Mouse (Mus musculus) thymus, adult 2 months (tissue): ENCODE measurements at regions not wholly inside any gene's neighbourhood (a gene's known extent, or its start where the extent isn't known, plus 50 kb on each side); places are given as distances from the start of the nearest gene placed in this dataset.

ENCODE experiments used
- DNase-seq: peaks from one replicate; pipeline ENCODE4 v3.0.0; 2021
- H3K27ac ChIP-seq: fragments of 200-500 bp; 2 replicates; pipeline ENCODE4 v1.5.1; 2012; ENCODE audit warnings: low read length, control low read depth; ENCODE audit not compliant: control insufficient read depth, insufficient read depth
- H3K27me3 ChIP-seq: fragments of 200-500 bp; 2 replicates; pipeline ENCODE4 v1.6.1; 2012; ENCODE audit warnings: mild to moderate bottlenecking, low read length, moderate library complexity, mixed read lengths; ENCODE audit not compliant: control insufficient read depth, insufficient read depth
- H3K36me3 ChIP-seq: fragments of 200-500 bp; 2 replicates; pipeline ENCODE4 v1.6.1; 2012; ENCODE audit warnings: mild to moderate bottlenecking, low read length, moderate library complexity; ENCODE audit not compliant: control insufficient read depth, insufficient read depth
- H3K4me1 ChIP-seq: fragments of 200-500 bp; replicated peaks from 2 replicates; pipeline ENCODE4 v1.6.1; 2012; ENCODE audit warnings: low read length; ENCODE audit not compliant: control insufficient read depth, insufficient read depth
- H3K4me3 ChIP-seq: fragments of 200-500 bp; 2 replicates; pipeline ENCODE4 v1.5.1; 2012; ENCODE audit warnings: mild to moderate bottlenecking, low read length, control low read depth, moderate library complexity; ENCODE audit not compliant: control insufficient read depth, insufficient read depth
- CTCF ChIP-seq: fragments of 200-500 bp; IDR thresholded peaks from 2 replicates; pipeline ENCODE4 v1.5.1; 2012; ENCODE audit warnings: mild to moderate bottlenecking, control low read depth, low read length, moderate library complexity, borderline replicate concordance; ENCODE audit not compliant: control insufficient read depth, poor library complexity, insufficient read depth; ENCODE audit errors: extremely low read depth
- POLR2A ChIP-seq: fragments of 200-500 bp; IDR thresholded peaks from 2 replicates; pipeline ENCODE4 v1.6.1; 2012; ENCODE audit warnings: mild to moderate bottlenecking, low read length, control low read depth, moderate library complexity; ENCODE audit not compliant: control insufficient read depth, poor library complexity, insufficient read depth; ENCODE audit errors: extremely low read depth
- WGBS: fragments of 180-500 bp; shearing (Covaris S2); methylation state at CpG from one replicate; pipeline ENCODE4 v1.1.7; 2018; 5-methylcytosine and 5-hydroxymethylcytosine counted together

GRCm38 (mm10) chr11:113093895-113094445, 311.9 kb downstream of the Sox9 start:
- 97% methylated on average over 13 of the region's 13 CpGs for WGBS
- TF ChIP-seq POLR2A (no peak), CTCF (no peak)
- H3K36me3 ChIP-seq, result no peaks in the 10 kb centered on the region
- no peaks in the 10 kb centered on the region for H3K27me3 ChIP-seq
- H3K4me1 ChIP-seq, result no peaks in the 10 kb centered on the region
- DNase-seq, result no peak
- no peak overlapping the region for H3K27ac ChIP-seq
- no peak overlapping the region for H3K4me3 ChIP-seq

GRCm38 (mm10) chr11:113095625-113096024, 313.6 kb downstream of the Sox9 start:
- 96% methylated on average over 8 of the region's 8 CpGs for WGBS
- TF ChIP-seq CTCF (no peak), POLR2A (no peak)
- H3K4me1 ChIP-seq, result no peaks in the 10 kb centered on the region
- H3K27ac ChIP-seq, result no peak overlapping the region
- no peaks in the 10 kb centered on the region for H3K36me3 ChIP-seq
- DNase-seq, result no peak
- H3K4me3 ChIP-seq, result no peak overlapping the region
- H3K27me3 ChIP-seq, result no peaks in the 10 kb centered on the region

- no peak for DNase-seq
- no peak for TF ChIP-seq POLR2A
- Histone ChIP-seq H3K4me3 (no peak overlapping the region), H3K4me1 (no peaks in the 10 kb centered on the region), H3K36me3 (no peaks in the 10 kb centered on the region), H3K27me3 (no peaks in the 10 kb centered on the region), H3K27ac (no peak overlapping the region)
- 80% methylated on average over 8 of the region's 8 CpGs for WGBS
These were observed 314.2 kb downstream of the Sox9 start for GRCm38 (mm10) chr11:113096209-113096608.

GRCm38 (mm10) chr11:113098360-113098759, 316.3 kb downstream of the Sox9 start:
- TF ChIP-seq CTCF (no peak), POLR2A (no peak)
- Histone ChIP-seq H3K4me3 (no peak overlapping the region), H3K36me3 (no peaks in the 10 kb centered on the region), H3K27me3 (no peaks in the 10 kb centered on the region), H3K4me1 (no peaks in the 10 kb centered on the region), H3K27ac (no peak overlapping the region)
- DNase-seq, result no peak
- WGBS, result 93% methylated on average over 2 of the region's 2 CpGs

- Histone ChIP-seq H3K27me3 (no peaks in the 10 kb centered on the region), H3K4me3 (no peak overlapping the region), H3K4me1 (no peaks in the 10 kb centered on the region), H3K27ac (no peak overlapping the region; the same call in 1 of the 2 replicates), H3K36me3 (no peaks in the 10 kb centered on the region)
- 85% methylated on average over 9 of the region's 9 CpGs for WGBS
- DNase-seq, result no peak
- no peak for TF ChIP-seq POLR2A
- no peak for TF ChIP-seq CTCF
These were observed 318.8 kb downstream of the Sox9 start for GRCm38 (mm10) chr11:113100800-113101199.

- H3K4me3 ChIP-seq, result no peak overlapping the region
- no peaks in the 10 kb centered on the region for H3K4me1 ChIP-seq
- no peaks in the 10 kb centered on the region for H3K36me3 ChIP-seq
- no peak for DNase-seq
- H3K27ac ChIP-seq, result no peak overlapping the region
- 81% methylated on average over 11 of the region's 11 CpGs for WGBS
- no peaks in the 10 kb centered on the region for H3K27me3 ChIP-seq
- TF ChIP-seq POLR2A (no peak), CTCF (no peak)
These were observed 319.5 kb downstream of the Sox9 start for GRCm38 (mm10) chr11:113101534-113101933.
